Mouse (Mus musculus) embryonic fibroblast, embryonic 13.5 days (primary cell): ENCODE measurements around the gene Ptk6.

Experiments
- CTCF ChIP-seq: IDR thresholded peaks from 2 replicates; pipeline ENCODE4 v1.5.1; 2011; ENCODE audit warnings: mild to moderate bottlenecking, control low read depth, low read length, moderate library complexity, borderline replicate concordance; ENCODE audit not compliant: insufficient read depth
- POLR2A ChIP-seq: IDR thresholded peaks from 2 replicates; pipeline ENCODE4 v1.6.1; 2011; ENCODE audit warnings: low read depth, mild to moderate bottlenecking, control low read depth, low read length, moderate library complexity

GRCm38 (mm10) chr2:181238091-181238610 lies 35.6 kb upstream of the Ptk6 start:
- TF ChIP-seq CTCF (no peak), POLR2A (no peak)
